Mouse (Mus musculus) lung, postnatal 0 days (tissue): ENCODE data around the gene Ar. TPM values are rescaled to one million over a fixed set of nuclear protein-coding genes. Genes with fewer than 3 reads are reported as not detected.

ENCODE experiments used
- ATAC-seq: fragments of 200-750 bp; cut with Nextera tagmentation; 2 replicates; pipeline ENCODE4 v1.8.0; 2017; ENCODE audit warnings: moderate library complexity
- DNase-seq: peaks from one replicate; pipeline ENCODE4 v3.0.0-alpha.2; 2016; ENCODE audit warnings: low spot score
- H3K27ac ChIP-seq: fragments of 300-500 bp; sonication (generic); 2 replicates; pipeline ENCODE4 v1.5.1; 2014; ENCODE audit warnings: antibody characterized with exemption, mild to moderate bottlenecking, low read length, mixed read lengths
- H3K27me3 ChIP-seq: fragments of 300-500 bp; sonication (generic); replicated peaks from 2 replicates; pipeline ENCODE4 v1.6.1; 2014; ENCODE audit warnings: low read length, mixed read lengths; ENCODE audit not compliant: insufficient read depth
- H3K36me3 ChIP-seq: fragments of 300-500 bp; sonication (generic); 2 replicates; pipeline ENCODE4 v1.6.1; 2014; ENCODE audit warnings: low read length, mixed read lengths; ENCODE audit not compliant: insufficient read depth
- H3K4me1 ChIP-seq: fragments of 300-500 bp; sonication (generic); 2 replicates; pipeline ENCODE4 v1.6.1; 2014; ENCODE audit warnings: antibody characterized with exemption, low read depth, low read length, mixed read lengths; ENCODE audit not compliant: insufficient read depth
- H3K4me2 ChIP-seq: fragments of 300-500 bp; sonication (generic); replicated peaks from 2 replicates; pipeline ENCODE4 v1.6.1; 2014; ENCODE audit warnings: low read depth, mild to moderate bottlenecking, low read length, moderate library complexity, mixed read lengths
- H3K4me3 ChIP-seq: fragments of 300-500 bp; sonication (generic); 2 replicates; pipeline ENCODE4 v1.5.1; 2014; ENCODE audit warnings: low read depth, low read length
- H3K9ac ChIP-seq: fragments of 300-500 bp; sonication (generic); replicated peaks from 2 replicates; pipeline ENCODE4 v1.6.1; 2014; ENCODE audit warnings: low read depth, mild to moderate bottlenecking
- H3K9me3 ChIP-seq: fragments of 300-500 bp; sonication (generic); 2 replicates; pipeline ENCODE4 v1.6.1; 2016; ENCODE audit warnings: low read length, mixed read lengths
- CTCF ChIP-seq: IDR thresholded peaks from 2 replicates; pipeline ENCODE4 v1.5.1; 2016; ENCODE audit warnings: antibody characterized with exemption, mild to moderate bottlenecking
- EP300 ChIP-seq: IDR thresholded peaks from 2 replicates; pipeline ENCODE4 v1.6.1; 2016; ENCODE audit warnings: antibody characterized with exemption, mild to moderate bottlenecking, control low read depth
- WGBS: fragments of 180-500 bp; shearing (Covaris S2); extraction: QIAGEN DNeasy Blood & Tissue Kit; methylation state at CpG from one replicate; pipeline ENCODE4 v1.1.7; 2014; 5-methylcytosine and 5-hydroxymethylcytosine counted together
- polyA plus RNA-seq: library from polyadenylated mRNA; unstranded; fragments of >200 nt; fragmentation: Nextera tagmentation; extraction: Ambion mirVana; gene quantifications from 2 replicates; pipeline ENCODE4 v1.2.1, GENCODE M21; 2015

Gene Ar
- polyA plus RNA-seq, 1 experiment from 2014 or later, result 0.21 TPM

DNA sequence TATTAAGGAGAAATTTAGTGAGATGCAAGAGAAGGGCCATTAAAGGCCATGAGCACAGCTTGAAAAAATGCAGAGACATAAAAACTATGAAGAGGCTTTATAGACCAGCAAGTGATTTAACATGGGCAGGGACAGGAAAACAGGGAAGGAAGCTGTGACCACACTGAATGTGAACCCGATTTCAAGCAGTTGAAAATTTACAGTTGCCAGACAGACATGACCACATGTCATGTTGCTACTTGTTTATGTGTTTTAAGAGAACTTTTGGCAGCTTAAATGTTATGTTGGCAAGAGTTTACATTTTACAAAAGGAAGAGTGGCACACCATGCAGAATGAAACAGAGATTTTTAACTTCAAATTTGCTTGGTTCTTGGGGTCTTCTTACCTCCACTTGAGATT, 143.2 kb downstream of the Ar start:
- ATAC-seq (no peak), DNase-seq (no peak)
- Histone ChIP-seq H3K4me1 (no peaks in the 10 kb centered on the region), H3K27me3 (no peaks in the 10 kb centered on the region), H3K4me3 (no peak overlapping the region), H3K9me3 (no peaks in the 10 kb centered on the region), H3K4me2 (no peak overlapping the region), H3K9ac (no peak overlapping the region), H3K27ac (no peak overlapping the region), H3K36me3 (no peaks in the 10 kb centered on the region)
- TF ChIP-seq CTCF, result no peak
- no peak for TF ChIP-seq EP300
- 33% methylated on average over 1 of the region's 1 CpGs for WGBS

DNA sequence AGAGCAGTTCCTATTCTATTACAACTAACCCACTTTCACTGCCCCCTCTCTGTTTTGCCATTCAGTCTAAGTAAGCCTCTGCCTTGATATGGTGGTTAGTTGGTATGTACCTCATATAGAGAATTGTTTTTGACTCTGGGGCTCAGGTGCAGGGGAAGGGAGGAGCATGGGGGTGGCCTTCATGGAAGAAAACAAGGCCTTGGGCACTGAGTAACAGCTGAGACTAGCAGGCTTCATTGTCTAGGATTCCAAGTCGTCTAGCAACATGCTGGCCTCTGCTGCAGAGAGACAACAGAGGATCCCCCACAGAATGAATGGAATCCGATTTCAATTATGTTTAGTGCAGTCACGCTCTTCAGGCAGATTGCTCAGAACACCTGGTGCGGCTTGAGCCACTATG, 152.1 kb downstream of the Ar start:
- Histone ChIP-seq H3K9me3 (no peaks in the 10 kb centered on the region), H3K4me2 (no peak overlapping the region), H3K4me1 (no peaks in the 10 kb centered on the region), H3K27ac (no peak overlapping the region), H3K36me3 (no peaks in the 10 kb centered on the region), H3K9ac (no peak overlapping the region), H3K27me3 (no peaks in the 10 kb centered on the region), H3K4me3 (no peak overlapping the region)
- DNase-seq (no peak), ATAC-seq (no peak)
- TF ChIP-seq CTCF, result no peak
- no peak for TF ChIP-seq EP300
- WGBS, result 72% methylated on average over 4 of the region's 4 CpGs

DNA sequence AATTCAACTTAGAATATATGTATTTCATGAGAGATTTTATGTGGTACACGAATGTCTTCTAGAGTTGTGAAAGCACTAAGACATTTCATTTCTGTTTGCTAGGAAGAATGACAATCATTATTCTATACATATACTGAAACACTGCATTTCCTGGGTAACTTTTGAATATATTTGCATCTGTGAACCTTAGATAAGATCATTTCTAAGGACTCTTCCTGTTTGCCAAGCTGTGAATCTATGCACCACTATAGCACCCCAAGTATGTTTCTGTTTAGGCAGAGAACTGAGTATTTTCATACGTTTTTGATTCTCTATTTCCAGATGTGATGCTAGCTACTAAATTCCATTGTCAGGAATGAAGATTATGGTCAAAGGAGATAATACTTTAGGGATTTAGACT, 153.4 kb downstream of the Ar start:
- 56% methylated on average over 2 of the region's 2 CpGs for WGBS
- no peaks in the 10 kb centered on the region for H3K4me1 ChIP-seq
- H3K4me3 ChIP-seq, result no peak overlapping the region
- TF ChIP-seq EP300 (no peak), CTCF (no peak)
- H3K4me2 ChIP-seq, result no peak overlapping the region
- ATAC-seq (no peak), DNase-seq (no peak)
- H3K27ac ChIP-seq, result no peak overlapping the region
- no peaks in the 10 kb centered on the region for H3K27me3 ChIP-seq
- H3K9ac ChIP-seq, result no peak overlapping the region
- no peaks in the 10 kb centered on the region for H3K36me3 ChIP-seq
- no peaks in the 10 kb centered on the region for H3K9me3 ChIP-seq

DNA sequence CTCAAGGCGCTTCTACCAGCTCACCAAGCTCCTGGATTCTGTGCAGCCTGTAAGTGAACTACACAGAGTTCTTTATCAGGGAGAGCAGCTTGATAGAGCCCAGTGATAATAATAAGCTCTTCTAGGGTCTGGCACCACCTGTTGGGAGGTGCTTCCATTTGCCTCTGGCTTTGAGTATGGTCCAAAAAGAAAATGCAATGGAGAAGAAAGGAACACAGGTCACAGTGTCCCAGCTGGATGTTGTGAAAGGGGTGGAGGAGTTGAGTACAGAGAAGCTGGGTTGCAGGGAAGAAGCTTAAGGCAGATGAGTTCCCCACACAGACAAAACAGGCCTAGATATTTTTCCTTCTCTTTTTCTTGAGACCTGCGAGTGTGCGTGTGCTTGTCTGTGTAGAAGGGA, 167.4 kb downstream of the Ar start:
- Histone ChIP-seq H3K9ac (no peak overlapping the region), H3K4me2 (no peak overlapping the region), H3K27ac (no peak overlapping the region), H3K36me3 (no peaks in the 10 kb centered on the region), H3K27me3 (no peaks in the 10 kb centered on the region), H3K4me1 (no peaks in the 10 kb centered on the region), H3K4me3 (no peak overlapping the region), H3K9me3 (no peaks in the 10 kb centered on the region)
- no peak for ATAC-seq
- no peak for TF ChIP-seq CTCF
- no peak for DNase-seq
- WGBS, result 97% methylated on average over 3 of the region's 3 CpGs

DNA sequence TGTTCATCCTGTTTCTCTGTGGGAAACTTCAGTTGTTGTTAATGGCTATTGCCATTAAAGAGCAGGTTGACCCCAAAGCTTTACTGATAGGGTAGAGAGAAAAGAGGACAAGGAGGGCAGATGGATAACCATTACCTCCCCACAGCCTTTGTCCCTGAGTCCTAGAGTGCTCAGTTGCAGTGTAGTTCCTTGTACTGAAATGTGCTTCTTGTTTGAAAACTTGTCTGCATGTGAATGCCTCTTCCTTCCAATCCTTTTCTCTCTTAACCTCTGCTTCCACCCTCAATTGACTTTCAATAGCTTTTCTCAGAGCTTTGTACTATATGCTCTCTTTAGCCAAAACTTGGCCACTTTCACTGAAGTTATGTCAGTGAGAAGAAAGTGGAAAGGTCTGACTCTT, 168.9 kb downstream of the Ar start:
- Histone ChIP-seq H3K9ac (no peak overlapping the region), H3K4me1 (no peaks in the 10 kb centered on the region), H3K9me3 (no peaks in the 10 kb centered on the region), H3K36me3 (no peaks in the 10 kb centered on the region), H3K27ac (no peak overlapping the region), H3K4me3 (no peak overlapping the region), H3K4me2 (no peak overlapping the region), H3K27me3 (no peaks in the 10 kb centered on the region)
- ATAC-seq, result no peak
- TF ChIP-seq CTCF (no peak), EP300 (no peak)
- DNase-seq, result no peak

DNA sequence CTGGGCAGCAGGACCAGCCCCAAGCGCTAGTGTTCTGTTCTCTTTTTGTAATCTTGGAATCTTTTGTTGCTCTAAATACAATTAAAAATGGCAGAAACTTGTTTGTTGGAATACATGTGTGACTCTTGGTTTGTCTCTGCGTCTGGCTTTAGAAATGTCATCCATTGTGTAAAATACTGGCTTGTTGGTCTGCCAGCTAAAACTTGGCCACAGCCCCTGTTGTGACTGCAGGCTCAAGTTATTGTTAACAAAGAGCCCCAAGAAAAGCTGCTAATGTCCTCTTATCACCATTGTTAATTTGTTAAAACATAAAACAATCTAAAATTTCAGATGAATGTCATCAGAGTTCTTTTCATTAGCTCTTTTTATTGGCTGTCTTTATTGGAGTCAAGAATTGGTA, 174.5 kb downstream of the Ar start:
- H3K36me3 ChIP-seq, result no peaks in the 10 kb centered on the region
- no peak overlapping the region for H3K27ac ChIP-seq
- no peak overlapping the region for H3K9ac ChIP-seq
- WGBS, result 66% methylated on average over 2 of the region's 2 CpGs
- TF ChIP-seq CTCF (no peak), EP300 (no peak)
- H3K4me2 ChIP-seq, result no peak overlapping the region
- DNase-seq (no peak), ATAC-seq (no peak)
- no peaks in the 10 kb centered on the region for H3K4me1 ChIP-seq
- H3K9me3 ChIP-seq, result no peaks in the 10 kb centered on the region
- H3K27me3 ChIP-seq, result no peaks in the 10 kb centered on the region
- no peak overlapping the region for H3K4me3 ChIP-seq

DNA sequence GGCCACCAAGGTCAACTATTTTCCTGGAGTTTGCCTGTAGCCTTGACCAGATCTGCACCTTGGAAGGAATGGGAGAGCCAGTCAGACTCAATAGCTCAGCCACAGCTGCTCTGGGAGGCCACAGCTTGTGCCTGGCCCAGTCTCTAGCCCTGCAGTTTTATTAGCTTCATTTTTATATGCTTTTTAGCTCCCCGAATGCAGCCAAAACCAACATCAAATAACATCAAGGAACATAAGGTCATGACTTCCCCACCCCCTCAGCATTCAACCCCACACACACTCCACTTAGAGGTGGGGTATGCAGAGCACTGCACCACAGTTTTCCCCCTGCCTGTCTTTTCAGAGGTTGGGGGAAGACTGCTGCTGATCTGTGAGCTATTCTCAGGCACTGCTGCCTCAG, 198.9 kb downstream of the Ar start:
- TF ChIP-seq EP300 (no peak), CTCF (no peak)
- no peak for DNase-seq
- 63% methylated on average over 1 of the region's 1 CpGs for WGBS
- Histone ChIP-seq H3K27ac (no peak overlapping the region), H3K9ac (no peak overlapping the region), H3K36me3 (no peaks in the 10 kb centered on the region), H3K4me2 (no peak overlapping the region), H3K9me3 (no peaks in the 10 kb centered on the region), H3K4me1 (no peaks in the 10 kb centered on the region), H3K27me3 (no peaks in the 10 kb centered on the region), H3K4me3 (no peak overlapping the region)
- ATAC-seq, result no peak
